ENCODE assay signal across 12 mouse cellular contexts in genomic region chrX:53715942-53716322, GRCm38 (mm10). TPM values are rescaled to one million over a fixed set of nuclear protein-coding genes. Genes with fewer than 3 reads are reported as not detected.
DNase-seq lines count a peak whose midpoint lies in the region; ATAC-seq and TF ChIP-seq lines count a peak whose summit lies in the region.
"Had no signal": no experiment of that assay in that cellular context is flagged by ENCODE, and none has a peak within 500 bp of the region (broad histone marks: within the 10 kb centered on the region; RNA-seq: fewer than 3 reads in every experiment).

No protein-coding gene starts in this region.

- no peak for TF ChIP-seq CTCF in testis, adult 2 months (IDR thresholded peaks at IDR 0.05; ENCODE audit: control insufficient read depth, insufficient read depth, insufficient replicate concordance, low read depth, low read length)

- no peaks in the 10 kb centered on the region for H3K36me3 ChIP-seq in heart, embryonic 11.5 days (ENCODE audit: control insufficient read depth, insufficient read depth, low read length)
- no peaks in the 10 kb centered on the region for H3K36me3 ChIP-seq in testis, adult 2 months (ENCODE audit: control insufficient read depth, insufficient read depth, low read length)
- H3K36me3 ChIP-seq in liver, embryonic 12.5 days, result no peaks in the 10 kb centered on the region

- no peak for DNase-seq in heart, postnatal 4 days
- no peak for DNase-seq in testis, postnatal 14 days (ENCODE audit: low spot score)
- DNase-seq in right cerebral cortex, postnatal 36 days (ENCODE audit: low spot score in 2 of 2), result no peak

- H3K4me2 ChIP-seq in heart, embryonic 11.5 days, result peak overlapping the region; percentile 59
- peak overlapping the region; percentile 41 for H3K4me2 ChIP-seq in liver, embryonic 12.5 days

- no peaks in the 10 kb centered on the region for H3K9me3 ChIP-seq in heart, embryonic 11.5 days (replicated peaks; ENCODE audit: control insufficient read depth, low read length)
- no peaks in the 10 kb centered on the region for H3K9me3 ChIP-seq in liver, embryonic 12.5 days (replicated peaks)

- no peak for TF ChIP-seq POLR2A in testis, adult 2 months (IDR thresholded peaks at IDR 0.05; ENCODE audit: control insufficient read depth, low read depth, low read length)

- no peak overlapping the region for H3K27ac ChIP-seq in heart, embryonic 11.5 days (ENCODE audit: low read depth, low read length)
- H3K27ac ChIP-seq in testis, adult 2 months (ENCODE audit: control insufficient read depth, insufficient read depth, low read depth, low read length), result peak overlapping the region; percentile 6; the same call in 1 of the 2 replicates
- no peak overlapping the region for H3K27ac ChIP-seq in liver, embryonic 12.5 days

- no peaks in the 10 kb centered on the region for H3K27me3 ChIP-seq in heart, embryonic 11.5 days (ENCODE audit: control insufficient read depth, insufficient read depth, low read length)
- no peaks in the 10 kb centered on the region for H3K27me3 ChIP-seq in testis, adult 2 months (ENCODE audit: control insufficient read depth, insufficient read depth, low read length)
- no peaks in the 10 kb centered on the region for H3K27me3 ChIP-seq in liver, embryonic 12.5 days (replicated peaks)

- no peak overlapping the region; the same call in 1 of the 2 replicates for H3K4me3 ChIP-seq in heart, embryonic 11.5 days (ENCODE audit: low read depth, low read length)
- peak overlapping the region; percentile 83 for H3K4me3 ChIP-seq in testis, adult 2 months (ENCODE audit: control insufficient read depth, low read depth, low read length)
- H3K4me3 ChIP-seq in liver, embryonic 12.5 days, result no peak overlapping the region

- 47% methylated on average over 2 of the region's 2 CpGs for WGBS in heart, embryonic 11.5 days (ENCODE audit: insufficient replicate concordance)
- 44% methylated on average over 2 of the region's 2 CpGs for WGBS in liver, embryonic 12.5 days (ENCODE audit: insufficient replicate concordance)

- H3K4me1 ChIP-seq in heart, embryonic 11.5 days (ENCODE audit: control insufficient read depth, insufficient read depth, low read length), result no peaks in the 10 kb centered on the region
- H3K4me1 ChIP-seq in testis, adult 2 months (ENCODE audit: control insufficient read depth, insufficient read depth, low read length), result peaks cover 10% of the 10 kb centered on the region
- no peaks in the 10 kb centered on the region for H3K4me1 ChIP-seq in liver, embryonic 12.5 days

- ATAC-seq in heart, embryonic 11.5 days (replicated peaks; ENCODE audit: insufficient number of reproducible peaks, low FRiP score, low TSS enrichment), result no peak
- ATAC-seq in liver, embryonic 12.5 days, result no peak
- ATAC-seq in erythroblast, adult 5-6 weeks (replicated peaks; ENCODE audit: low FRiP score, poor library complexity, severe bottlenecking), result no peak
- no peak for ATAC-seq in inflammation-experienced regulatory T-cells, adult 6 months

- H3K9ac ChIP-seq in heart, embryonic 11.5 days (ENCODE audit: low read depth, low read length), result no peak overlapping the region
- no peak overlapping the region for H3K9ac ChIP-seq in liver, embryonic 12.5 days

RNA-seq across cellular contexts. Expression of gene 4930502E18Rik, which starts 8.7 kb away (rescaled TPM):
- polyA plus RNA-seq in heart, embryonic 11.5 days (2014; fragmentation: Nextera tagmentation; extraction: Ambion mirVana), result 0.31 and 0.72 TPM in 2 replicates
- not detected for total RNA-seq in heart, postnatal 4 days (2021)
- polyA plus RNA-seq in testis, adult 2 months (2012; rRNA removed), result 2.5 and 5.6 TPM in 2 replicates
- 0.11 TPM in 1 of 2 replicates, not detected in the other for polyA plus RNA-seq in liver, embryonic 12.5 days (2016; fragmentation: Nextera tagmentation; extraction: Ambion mirVana)
- total RNA-seq in erythroblast, adult 5-6 weeks (2015; ENCODE audit: low replicate concordance), result not detected in 2 replicates
- not detected in 2 replicates for total RNA-seq in erythroblast, adult 5-6 weeks (2017; ENCODE audit: low replicate concordance)
- polyA plus RNA-seq in inflammation-experienced regulatory T-cells, adult 6 months (2017; shearing (Covaris generic)), result not detected
- total RNA-seq: common myeloid progenitor, adult 5-6 weeks had no signal
- polyA plus RNA-seq: spleen, adult 2 months had no signal

RNA-seq across cellular contexts. Expression of gene 1700013H16Rik, which starts 41.7 kb away (rescaled TPM):
- polyA plus RNA-seq in heart, embryonic 11.5 days (2014; fragmentation: Nextera tagmentation; extraction: Ambion mirVana), result not detected in 2 replicates
- not detected for total RNA-seq in heart, postnatal 4 days (2021)
- 3.0 and 5.1 TPM in 2 replicates for polyA plus RNA-seq in testis, adult 2 months (2012; rRNA removed)
- polyA plus RNA-seq in liver, embryonic 12.5 days (2016; fragmentation: Nextera tagmentation; extraction: Ambion mirVana), result not detected in 2 replicates
- total RNA-seq in erythroblast, adult 5-6 weeks (2015; ENCODE audit: low replicate concordance), result not detected in 2 replicates
- not detected in 2 replicates for total RNA-seq in erythroblast, adult 5-6 weeks (2017; ENCODE audit: low replicate concordance)
- not detected for polyA plus RNA-seq in inflammation-experienced regulatory T-cells, adult 6 months (2017; shearing (Covaris generic))
- total RNA-seq: adrenal gland, adult 18-20 months; common myeloid progenitor, adult 5-6 weeks had no signal
- polyA plus RNA-seq: C2C12; spleen, adult 2 months had no signal

RNA-seq across cellular contexts. Expression of gene Rtl8b, which starts 45.7 kb away (rescaled TPM):
- 80.5 and 83.0 TPM in 2 replicates for polyA plus RNA-seq in heart, embryonic 11.5 days (2014; fragmentation: Nextera tagmentation; extraction: Ambion mirVana)
- 100 to 1,000 TPM; 131 to 154 TPM for total RNA-seq in heart, postnatal 4 days (2021)
- polyA plus RNA-seq in testis, adult 2 months (2012; rRNA removed), result 8.7 and 9.2 TPM in 2 replicates
- polyA plus RNA-seq in liver, embryonic 12.5 days (2016; fragmentation: Nextera tagmentation; extraction: Ambion mirVana), result 8.1 and 9.0 TPM in 2 replicates
- total RNA-seq in erythroblast, adult 5-6 weeks (2015; ENCODE audit: low replicate concordance), result 2.7 and 3.5 TPM in 2 replicates
- total RNA-seq in erythroblast, adult 5-6 weeks (2017; ENCODE audit: low replicate concordance), result 0.42 TPM in 1 of 2 replicates, not detected in the other
- 10 to 100 TPM in 2 of 3 experiments, 1 to 10 TPM in 1; 9.5 to 10.3 (median 10.2) TPM for polyA plus RNA-seq in inflammation-experienced regulatory T-cells, adult 6 months (2017; shearing (Covaris generic))
